Mouse (Mus musculus) midbrain, embryonic 12.5 days (tissue): ENCODE data around the gene Il4ra. TPM values are rescaled to one million over a fixed set of nuclear protein-coding genes. Genes with fewer than 3 reads are reported as not detected.

ENCODE experiments used
- ATAC-seq: fragments of 200-750 bp; cut with Nextera tagmentation; 2 replicates; pipeline ENCODE4 v1.8.0; 2017; ENCODE audit warnings: low read depth, moderate TSS enrichment, moderate library complexity; ENCODE audit not compliant: low FRiP score
- H3K27ac ChIP-seq: fragments of 300-500 bp; sonication (generic); replicated peaks from 2 replicates; pipeline ENCODE4 v1.5.1; 2016; ENCODE audit warnings: mild to moderate bottlenecking
- H3K27me3 ChIP-seq: fragments of 300-500 bp; sonication (generic); 2 replicates; pipeline ENCODE4 v1.6.1; 2016; ENCODE audit warnings: mild to moderate bottlenecking
- H3K36me3 ChIP-seq: fragments of 300-500 bp; sonication (generic); 2 replicates; pipeline ENCODE4 v1.6.1; 2016
- H3K4me1 ChIP-seq: fragments of 300-500 bp; sonication (generic); 2 replicates; pipeline ENCODE4 v1.6.1; 2016
- H3K4me2 ChIP-seq: fragments of 300-500 bp; sonication (generic); replicated peaks from 2 replicates; pipeline ENCODE4 v1.6.1; 2016; ENCODE audit warnings: mild to moderate bottlenecking, moderate library complexity
- H3K4me3 ChIP-seq: fragments of 300-500 bp; sonication (generic); 2 replicates; pipeline ENCODE4 v1.5.1; 2016; ENCODE audit warnings: mild to moderate bottlenecking
- H3K9ac ChIP-seq: fragments of 300-500 bp; sonication (generic); replicated peaks from 2 replicates; pipeline ENCODE4 v1.6.1; 2016; ENCODE audit warnings: mild to moderate bottlenecking, moderate library complexity
- H3K9me3 ChIP-seq: fragments of 300-500 bp; sonication (generic); 2 replicates; pipeline ENCODE4 v1.6.1; 2016; ENCODE audit warnings: mild to moderate bottlenecking
- WGBS: fragments of 180-500 bp; shearing (Covaris S2); methylation state at CpG from one replicate; pipeline ENCODE4 v1.1.7; 2016; 5-methylcytosine and 5-hydroxymethylcytosine counted together
- polyA plus RNA-seq: library from polyadenylated mRNA; unstranded; fragments of >200 nt; fragmentation: Nextera tagmentation; extraction: Ambion mirVana; gene quantifications from 2 replicates; pipeline ENCODE4 v1.2.1, GENCODE M21; 2016

Il4ra gene
- polyA plus RNA-seq, 1 experiment from 2014 or later: 6.1 TPM

GRCm38 (mm10) chr7:125552851-125553555 lies 1.1 kb downstream of the Il4ra start:
- WGBS: 73% methylated on average over 11 of the region's 11 CpGs
- H3K27me3 ChIP-seq: peaks cover 41% of the 10 kb centered on the region

GRCm38 (mm10) chr7:125553653-125554428 lies 1.9 kb downstream of the Il4ra start:
- Histone ChIP-seq H3K27me3 (peaks cover 41% of the 10 kb centered on the region), H3K27ac (no peak overlapping the region), H3K36me3 (no peaks in the 10 kb centered on the region), H3K4me2 (no peak overlapping the region), H3K4me1 (peaks cover 12% of the 10 kb centered on the region), H3K9ac (no peak overlapping the region), H3K4me3 (no peak overlapping the region), H3K9me3 (no peaks in the 10 kb centered on the region)
- ATAC-seq: no peak
- WGBS: 88% methylated on average over 13 of the region's 13 CpGs

More at GRCm38 (mm10) chr7:125552851-125553555, 1.1 kb downstream of the Il4ra start:
- peak overlapping the region; percentile 60 for H3K4me3 ChIP-seq
- H3K9me3 ChIP-seq: no peaks in the 10 kb centered on the region
- H3K4me2 ChIP-seq: peak overlapping the region; percentile 83
- no peak for ATAC-seq
- 0 out of 2 replicates have a peak overlapping the region, but pooled peaks have one; percentile 4 for H3K9ac ChIP-seq
- H3K36me3 ChIP-seq: no peaks in the 10 kb centered on the region
- peaks cover 9% of the 10 kb centered on the region for H3K4me1 ChIP-seq
- H3K27ac ChIP-seq: no peak overlapping the region

DNA sequence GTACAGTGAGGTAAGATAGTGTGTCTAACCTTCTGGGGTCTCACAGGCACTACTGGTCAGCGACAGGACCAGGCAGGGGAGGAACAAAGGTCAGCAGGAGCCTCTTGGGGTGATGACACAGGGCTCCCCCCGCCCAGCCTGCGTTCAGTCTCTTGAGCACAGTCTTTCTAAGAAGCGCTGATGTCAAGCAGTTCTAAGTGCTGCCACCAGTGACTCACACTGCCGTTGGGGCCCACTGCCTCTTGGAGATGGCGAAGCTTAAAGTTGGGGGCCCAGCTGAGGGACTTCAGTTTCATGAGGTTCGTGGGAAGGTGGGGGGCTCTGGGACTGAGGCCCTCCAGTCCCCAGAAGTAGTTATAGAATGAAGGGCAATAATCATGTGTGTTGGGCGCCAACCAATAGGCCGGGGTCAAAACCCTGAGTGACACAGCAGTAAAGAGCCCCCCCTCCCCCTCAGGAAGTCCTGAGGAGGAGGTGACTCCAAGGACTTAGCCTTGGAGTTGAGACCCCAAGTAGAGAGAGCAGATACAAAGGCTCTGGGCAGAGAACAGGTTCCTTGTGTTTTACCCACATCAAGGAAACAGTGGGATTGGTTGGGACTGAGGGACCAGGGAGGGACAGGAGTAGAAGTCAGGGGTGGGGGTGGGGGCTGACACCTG lies 2.7 kb downstream of the Il4ra start:
- Histone ChIP-seq H3K4me2 (no peak overlapping the region), H3K27ac (no peak overlapping the region), H3K9me3 (no peaks in the 10 kb centered on the region)

DNA sequence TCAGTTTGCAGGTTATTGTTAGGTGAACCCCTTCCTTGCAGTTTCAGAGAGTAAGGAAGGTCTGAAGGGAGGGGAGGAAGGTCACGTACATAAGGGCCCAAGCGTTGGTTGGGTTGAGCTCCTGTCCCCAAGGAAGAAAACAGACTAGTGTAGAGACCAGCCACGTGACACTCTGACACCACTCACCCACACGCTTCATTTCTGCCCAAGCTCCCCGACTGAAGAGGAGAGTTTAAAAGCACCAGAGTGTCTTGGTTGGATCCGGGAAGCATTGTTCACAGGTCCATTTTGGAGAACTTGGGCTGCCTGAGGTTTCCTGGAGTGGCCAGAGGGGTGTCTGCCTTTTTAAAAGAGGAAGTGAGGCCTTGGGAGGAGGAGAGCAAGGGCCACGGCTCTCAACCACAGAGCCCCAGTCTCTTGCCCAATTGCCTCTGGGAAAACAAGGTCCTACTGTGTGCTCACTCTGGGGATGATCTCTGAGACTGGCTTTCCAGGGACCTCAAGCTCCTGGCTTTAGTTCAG lies 3.5 kb downstream of the Il4ra start:
- Histone ChIP-seq H3K9me3 (no peaks in the 10 kb centered on the region), H3K36me3 (no peaks in the 10 kb centered on the region), H3K4me3 (no peak overlapping the region), H3K27me3 (peaks cover 33% of the 10 kb centered on the region), H3K4me2 (no peak overlapping the region), H3K27ac (no peak overlapping the region), H3K9ac (no peak overlapping the region), H3K4me1 (peaks cover 12% of the 10 kb centered on the region)
- WGBS: 86% methylated on average over 7 of the region's 7 CpGs
- no peak for ATAC-seq

More for the DNA sequence above, 2.7 kb downstream of the Il4ra start:
- Histone ChIP-seq H3K4me1 (peaks cover 12% of the 10 kb centered on the region), H3K4me3 (no peak overlapping the region), H3K36me3 (no peaks in the 10 kb centered on the region), H3K9ac (no peak overlapping the region), H3K27me3 (peaks cover 41% of the 10 kb centered on the region)
- ATAC-seq: no peak
- 93% methylated on average over 9 of the region's 9 CpGs for WGBS

GRCm38 (mm10) chr7:125556096-125556495 lies 4.2 kb downstream of the Il4ra start:
- no peak overlapping the region for H3K4me3 ChIP-seq
- H3K27ac ChIP-seq: no peak overlapping the region
- H3K4me1 ChIP-seq: peaks cover 12% of the 10 kb centered on the region
- no peak for ATAC-seq
- no peak overlapping the region for H3K4me2 ChIP-seq
- H3K36me3 ChIP-seq: no peaks in the 10 kb centered on the region
- peaks cover 26% of the 10 kb centered on the region for H3K27me3 ChIP-seq
- WGBS: 82% methylated on average over 4 of the region's 4 CpGs
- H3K9me3 ChIP-seq: no peaks in the 10 kb centered on the region
- H3K9ac ChIP-seq: no peak overlapping the region

GRCm38 (mm10) chr7:125556865-125557264 lies 4.9 kb downstream of the Il4ra start:
- Histone ChIP-seq H3K36me3 (no peaks in the 10 kb centered on the region), H3K9ac (no peak overlapping the region), H3K27me3 (peaks cover 21% of the 10 kb centered on the region), H3K9me3 (no peaks in the 10 kb centered on the region), H3K27ac (no peak overlapping the region), H3K4me2 (no peak overlapping the region), H3K4me1 (peaks cover 8% of the 10 kb centered on the region), H3K4me3 (no peak overlapping the region)
- ATAC-seq: no peak
- WGBS: 76% methylated on average over 8 of the region's 8 CpGs

- Histone ChIP-seq H3K4me2 (no peak overlapping the region), H3K4me1 (0 out of 2 replicates have a peak, but pooled peaks cover 3% of the 10 kb centered on the region), H3K36me3 (no peaks in the 10 kb centered on the region), H3K9ac (no peak overlapping the region), H3K27ac (no peak overlapping the region), H3K4me3 (no peak overlapping the region), H3K9me3 (no peaks in the 10 kb centered on the region), H3K27me3 (peaks cover 10% of the 10 kb centered on the region)
- WGBS: 63% methylated on average over 4 of the region's 4 CpGs
- ATAC-seq: no peak
Measured at GRCm38 (mm10) chr7:125558401-125558945, 6.6 kb downstream of the Il4ra start.

- H3K9ac ChIP-seq: no peak overlapping the region
- no peaks in the 10 kb centered on the region for H3K36me3 ChIP-seq
- no peak overlapping the region for H3K4me2 ChIP-seq
- ATAC-seq: no peak
- 69% methylated on average over 5 of the region's 5 CpGs for WGBS
- H3K9me3 ChIP-seq: no peaks in the 10 kb centered on the region
- no peak overlapping the region for H3K27ac ChIP-seq
- no peak overlapping the region for H3K4me3 ChIP-seq
- peaks cover 5% of the 10 kb centered on the region for H3K27me3 ChIP-seq
- H3K4me1 ChIP-seq: 0 out of 2 replicates have a peak, but pooled peaks cover 3% of the 10 kb centered on the region
Measured at GRCm38 (mm10) chr7:125558997-125559396, 7.1 kb downstream of the Il4ra start.

GRCm38 (mm10) chr7:125559537-125559936 lies 7.6 kb downstream of the Il4ra start:
- no peaks in the 10 kb centered on the region for H3K27me3 ChIP-seq
- H3K4me3 ChIP-seq: no peak overlapping the region
- H3K9me3 ChIP-seq: no peaks in the 10 kb centered on the region
- H3K27ac ChIP-seq: no peak overlapping the region
- no peak overlapping the region for H3K9ac ChIP-seq
- 0 out of 2 replicates have a peak, but pooled peaks cover 3% of the 10 kb centered on the region for H3K4me1 ChIP-seq
- ATAC-seq: no peak
- WGBS: 91% methylated on average over 10 of the region's 10 CpGs
- H3K4me2 ChIP-seq: no peak overlapping the region
- no peaks in the 10 kb centered on the region for H3K36me3 ChIP-seq

DNA sequence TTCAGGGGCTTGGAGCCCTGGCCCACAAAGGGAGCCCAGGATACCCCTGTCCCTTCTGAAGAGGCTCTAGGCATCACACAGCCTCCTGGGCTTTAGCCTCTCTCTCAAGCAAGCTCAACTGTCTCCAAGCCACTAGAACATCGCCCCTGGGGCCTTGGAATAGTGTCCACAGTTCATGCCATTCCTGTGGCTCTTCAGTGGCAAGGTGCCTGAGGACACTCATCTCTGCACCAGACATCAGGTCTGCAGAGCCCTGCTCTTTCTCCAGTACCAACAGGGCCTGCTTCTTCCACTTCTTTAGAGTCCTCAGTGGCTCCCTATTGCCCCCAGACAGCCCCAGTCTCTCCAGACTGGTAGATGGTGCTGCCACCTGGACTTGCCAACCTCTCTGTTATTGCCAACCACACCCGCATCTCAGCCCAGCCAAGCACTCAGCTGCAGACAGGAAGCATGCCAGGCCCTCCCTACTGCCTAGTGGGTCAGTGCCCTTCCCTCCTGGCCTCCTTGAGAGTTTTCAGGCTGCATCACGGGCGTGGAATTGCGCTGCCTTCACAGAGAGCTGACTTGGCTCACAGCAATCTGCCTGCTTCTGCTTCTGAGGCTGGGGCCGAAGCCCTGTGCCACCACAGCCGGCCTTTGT lies 8.3 kb downstream of the Il4ra start:
- H3K4me3 ChIP-seq: no peak overlapping the region
- no peak for ATAC-seq
- H3K4me2 ChIP-seq: no peak overlapping the region
- H3K27ac ChIP-seq: no peak overlapping the region
- H3K9ac ChIP-seq: no peak overlapping the region
- no peaks in the 10 kb centered on the region for H3K27me3 ChIP-seq
- no peaks in the 10 kb centered on the region for H3K36me3 ChIP-seq
- 88% methylated on average over 7 of the region's 7 CpGs for WGBS
- 0 out of 2 replicates have a peak, but pooled peaks cover 3% of the 10 kb centered on the region for H3K4me1 ChIP-seq
- H3K9me3 ChIP-seq: no peaks in the 10 kb centered on the region

DNA sequence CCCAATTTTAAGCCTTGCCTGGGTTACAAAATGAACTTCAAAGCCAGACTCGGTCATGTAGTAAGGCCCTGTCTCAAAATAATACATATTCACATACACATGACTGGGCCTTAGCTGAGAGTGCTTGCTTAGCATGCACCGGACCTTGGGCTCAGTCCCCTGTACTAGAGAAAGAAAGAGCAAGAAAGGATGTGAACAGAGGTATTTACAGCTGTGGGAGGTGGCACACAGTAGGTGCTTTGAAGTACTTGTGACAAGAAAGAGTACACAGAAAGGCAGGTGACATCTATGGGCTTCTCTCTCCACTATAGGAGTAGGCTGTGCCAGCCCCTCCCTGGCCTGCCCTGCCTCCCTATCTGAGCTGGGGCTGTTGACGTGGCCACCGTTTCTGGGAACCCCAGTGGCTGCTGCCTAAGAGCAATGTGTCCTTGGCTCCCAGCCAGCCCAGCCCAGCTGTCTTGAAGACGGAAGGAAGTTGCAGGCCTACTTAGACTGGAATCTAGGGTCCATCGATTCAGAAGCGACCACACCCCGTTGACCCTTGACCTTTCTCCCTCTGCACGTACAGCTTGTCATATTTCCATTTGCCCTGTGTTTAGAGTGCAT lies 9.3 kb downstream of the Il4ra start:
- Histone ChIP-seq H3K4me3 (no peak overlapping the region), H3K36me3 (no peaks in the 10 kb centered on the region), H3K9me3 (no peaks in the 10 kb centered on the region), H3K27ac (no peak overlapping the region), H3K4me2 (no peak overlapping the region), H3K4me1 (0 out of 2 replicates have a peak, but pooled peaks cover 3% of the 10 kb centered on the region), H3K27me3 (no peaks in the 10 kb centered on the region), H3K9ac (no peak overlapping the region)
- WGBS: 80% methylated on average over 9 of the region's 9 CpGs
- no peak for ATAC-seq
